Mouse (Mus musculus) heart, embryonic 15.5 days (tissue): ENCODE measurements around the gene Ppox. TPM values are rescaled to one million over a fixed set of nuclear protein-coding genes. Genes with fewer than 3 reads are reported as not detected.

Experiments
- ATAC-seq: fragments of 200-750 bp; cut with Nextera tagmentation; replicated peaks from 2 replicates; pipeline ENCODE4 v1.8.0; 2017; ENCODE audit warnings: low read depth, moderate TSS enrichment; ENCODE audit not compliant: insufficient number of reproducible peaks, insufficient read depth, low FRiP score
- H3K27ac ChIP-seq: fragments of 300-500 bp; sonication (generic); 2 replicates; pipeline ENCODE4 v1.5.1; 2015; ENCODE audit warnings: mild to moderate bottlenecking, inconsistent platforms
- H3K27me3 ChIP-seq: fragments of 300-500 bp; sonication (generic); 2 replicates; pipeline ENCODE4 v1.6.1; 2015; ENCODE audit warnings: inconsistent platforms
- H3K36me3 ChIP-seq: fragments of 300-500 bp; sonication (generic); 2 replicates; pipeline ENCODE4 v1.6.1; 2015; ENCODE audit warnings: mild to moderate bottlenecking, inconsistent platforms
- H3K4me1 ChIP-seq: fragments of 300-500 bp; sonication (generic); replicated peaks from 2 replicates; pipeline ENCODE4 v1.6.1; 2015; ENCODE audit warnings: inconsistent platforms
- H3K4me2 ChIP-seq: fragments of 300-500 bp; sonication (generic); 2 replicates; pipeline ENCODE4 v1.6.1; 2015; ENCODE audit warnings: inconsistent platforms, mild to moderate bottlenecking, moderate library complexity
- H3K4me3 ChIP-seq: fragments of 300-500 bp; sonication (generic); 2 replicates; pipeline ENCODE4 v1.5.1; 2015; ENCODE audit warnings: mild to moderate bottlenecking, inconsistent platforms
- H3K9ac ChIP-seq: fragments of 300-500 bp; sonication (generic); 2 replicates; pipeline ENCODE4 v1.6.1; 2015; ENCODE audit warnings: mild to moderate bottlenecking, inconsistent platforms
- H3K9me3 ChIP-seq: fragments of 300-500 bp; sonication (generic); replicated peaks from 2 replicates; pipeline ENCODE4 v1.6.1; 2016; ENCODE audit warnings: inconsistent platforms
- WGBS: fragments of 180-500 bp; shearing (Covaris S2); methylation state at CpG from one replicate; pipeline ENCODE4 v1.1.7; 2015; ENCODE audit warnings: mixed read lengths; 5-methylcytosine and 5-hydroxymethylcytosine counted together
- polyA plus RNA-seq: library from polyadenylated mRNA; unstranded; fragments of >200 nt; fragmentation: Nextera tagmentation; extraction: Ambion mirVana; gene quantifications from 2 replicates; pipeline ENCODE4 v1.2.1, GENCODE M21; 2015

The Ppox gene
- polyA plus RNA-seq, 1 experiment from 2014 or later: 32.7 TPM

DNA sequence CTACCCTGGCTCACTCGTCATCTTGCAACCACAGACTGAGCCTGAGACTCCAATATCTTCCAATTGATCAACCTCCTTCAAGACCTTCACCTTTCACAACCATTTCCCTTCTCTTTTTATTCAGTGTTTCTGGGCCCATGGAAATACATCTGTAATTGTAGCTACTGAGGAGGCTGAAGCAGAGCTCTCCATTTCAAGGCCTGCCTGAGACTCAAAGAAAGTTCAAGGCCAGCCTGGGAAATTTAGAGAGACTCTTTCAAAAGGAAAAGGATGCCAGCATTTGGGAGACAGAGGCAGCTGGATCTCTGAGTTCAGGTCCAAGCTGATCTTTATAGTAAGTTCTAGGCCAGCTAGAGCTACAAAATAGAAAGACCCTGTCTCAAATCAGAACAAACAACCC lies 53.1 kb downstream of the Ppox start:
- H3K27me3 ChIP-seq: no peaks in the 10 kb centered on the region
- peaks cover 6% of the 10 kb centered on the region for H3K4me1 ChIP-seq
- WGBS: 68% methylated on average over 1 of the region's 1 CpGs
- no peak for ATAC-seq
- H3K36me3 ChIP-seq: no peaks in the 10 kb centered on the region
- H3K4me3 ChIP-seq: no peak overlapping the region
- H3K27ac ChIP-seq: no peak overlapping the region
- H3K9me3 ChIP-seq: no peaks in the 10 kb centered on the region
- H3K4me2 ChIP-seq: no peak overlapping the region
- no peak overlapping the region for H3K9ac ChIP-seq

GRCm38 (mm10) chr1:171226780-171227179 lies 54.2 kb downstream of the Ppox start:
- Histone ChIP-seq H3K4me2 (no peak overlapping the region), H3K27ac (no peak overlapping the region), H3K27me3 (no peaks in the 10 kb centered on the region), H3K9me3 (no peaks in the 10 kb centered on the region), H3K36me3 (no peaks in the 10 kb centered on the region), H3K4me3 (no peak overlapping the region), H3K9ac (no peak overlapping the region), H3K4me1 (peaks cover 6% of the 10 kb centered on the region)
- 51% methylated on average over 4 of the region's 4 CpGs for whole genome bisulfite sequencing
- ATAC-seq: no peak

Other genes with a start within 250 kb of the Ppox start
- gene Fcgr3, start 216.3 kb downstream of the Ppox start, polyA plus RNA-seq: 10.4 and 11.9 TPM in 2 replicates
- gene Cfap126, start 167.3 kb downstream of the Ppox start, polyA plus RNA-seq: 2.7 and 3.5 TPM in 2 replicates
- gene Sdhc, start 130.6 kb downstream of the Ppox start, polyA plus RNA-seq: 525 and 563 TPM in 2 replicates
- gene Mpz, start 130.5 kb downstream of the Ppox start, polyA plus RNA-seq: 0.63 and 1.7 TPM in 2 replicates
- 43.0 and 46.4 TPM in 2 replicates for gene Pcp4l1, start 84.9 kb downstream of the Ppox start, polyA plus RNA-seq
- gene Nr1i3, start 67.2 kb downstream of the Ppox start, polyA plus RNA-seq: 0.33 and 0.35 TPM in 2 replicates
- 55.6 and 57.9 TPM in 2 replicates for gene Tomm40l, start 58.7 kb downstream of the Ppox start, polyA plus RNA-seq
- gene Apoa2, start 56.1 kb downstream of the Ppox start, polyA plus RNA-seq: 9.2 and 43.9 TPM in 2 replicates
- gene Fcer1g, start 46.8 kb downstream of the Ppox start, polyA plus RNA-seq: 28.0 and 44.6 TPM in 2 replicates
- 5.2 and 6.0 TPM in 2 replicates for gene Adamts4, start 30.8 kb downstream of the Ppox start, polyA plus RNA-seq
- gene Ndufs2, start 29.8 kb downstream of the Ppox start, polyA plus RNA-seq: 514 and 535 TPM in 2 replicates
- gene B4galt3, start 10.9 kb downstream of the Ppox start, polyA plus RNA-seq: 44.4 and 56.4 TPM in 2 replicates
- 44.9 and 55.6 TPM in 2 replicates for gene Usp21, start 6.8 kb upstream of the Ppox start, polyA plus RNA-seq
- 83.6 and 85.0 TPM in 2 replicates for gene Ufc1, start 13.8 kb upstream of the Ppox start, polyA plus RNA-seq
- 33.9 and 37.7 TPM in 2 replicates for gene Dedd, start 48.0 kb upstream of the Ppox start, polyA plus RNA-seq
- gene Nit1, start 64.5 kb upstream of the Ppox start, polyA plus RNA-seq: 31.2 and 33.2 TPM in 2 replicates
- 77.2 and 91.0 TPM in 2 replicates for gene Pfdn2, start 64.5 kb upstream of the Ppox start, polyA plus RNA-seq
- gene Klhdc9, start 79.6 kb upstream of the Ppox start, polyA plus RNA-seq: 0.63 and 0.75 TPM in 2 replicates
- gene Nectin4, start 88.9 kb upstream of the Ppox start, polyA plus RNA-seq: 0.26 and 1.2 TPM in 2 replicates
- gene Arhgap30, start 107.8 kb upstream of the Ppox start, polyA plus RNA-seq: 1.00 and 5.3 TPM in 2 replicates
- 48.7 and 57.5 TPM in 2 replicates for gene Usf1, start 130.1 kb upstream of the Ppox start, polyA plus RNA-seq
- 2.7 and 3.1 TPM in 2 replicates for gene Tstd1, start 137.7 kb upstream of the Ppox start, polyA plus RNA-seq
- gene F11r, start 156.3 kb upstream of the Ppox start, polyA plus RNA-seq: 63.5 and 66.2 TPM in 2 replicates
- gene Alyref2, start 222.3 kb upstream of the Ppox start, polyA plus RNA-seq: 15.4 and 17.4 TPM in 2 replicates